Mouse (Mus musculus) hindbrain, embryonic 12.5 days (tissue): ENCODE data around the gene Gse1. TPM values are rescaled to one million over a fixed set of nuclear protein-coding genes. Genes with fewer than 3 reads are reported as not detected.
A peak's percentile ranks its signal among the peaks of the same experiment; 100 is the strongest.

Experiments used
- ATAC-seq: fragments of 200-750 bp; cut with Nextera tagmentation; 2 replicates; pipeline ENCODE4 v1.8.0; 2017; ENCODE audit warnings: moderate TSS enrichment; ENCODE audit not compliant: low FRiP score
- H3K27ac ChIP-seq: fragments of 300-500 bp; sonication (generic); 2 replicates; pipeline ENCODE4 v1.5.1; 2016; ENCODE audit warnings: mild to moderate bottlenecking
- H3K27me3 ChIP-seq: fragments of 300-500 bp; sonication (generic); 2 replicates; pipeline ENCODE4 v1.6.1; 2016; ENCODE audit warnings: mild to moderate bottlenecking
- H3K36me3 ChIP-seq: fragments of 300-500 bp; sonication (generic); 2 replicates; pipeline ENCODE4 v1.6.1; 2016; ENCODE audit warnings: mild to moderate bottlenecking
- H3K4me1 ChIP-seq: fragments of 300-500 bp; sonication (generic); 2 replicates; pipeline ENCODE4 v1.6.1; 2016
- H3K4me2 ChIP-seq: fragments of 300-500 bp; sonication (generic); replicated peaks from 2 replicates; pipeline ENCODE4 v1.6.1; 2016; ENCODE audit warnings: mild to moderate bottlenecking
- H3K4me3 ChIP-seq: fragments of 300-500 bp; sonication (generic); 2 replicates; pipeline ENCODE4 v1.5.1; 2016; ENCODE audit warnings: mild to moderate bottlenecking
- H3K9ac ChIP-seq: fragments of 300-500 bp; sonication (generic); 2 replicates; pipeline ENCODE4 v1.6.1; 2016; ENCODE audit warnings: mild to moderate bottlenecking, moderate library complexity
- H3K9me3 ChIP-seq: fragments of 300-500 bp; sonication (generic); replicated peaks from 2 replicates; pipeline ENCODE4 v1.6.1; 2016; ENCODE audit warnings: mild to moderate bottlenecking
- WGBS: fragments of 180-500 bp; shearing (Covaris S2); methylation state at CpG from one replicate; pipeline ENCODE4 v1.1.7; 2016; 5-methylcytosine and 5-hydroxymethylcytosine counted together
- polyA plus RNA-seq: library from polyadenylated mRNA; unstranded; fragments of >200 nt; fragmentation: Nextera tagmentation; extraction: Ambion mirVana; gene quantifications from 2 replicates; pipeline ENCODE4 v1.2.1, GENCODE M21; 2016

Gse1 gene
- polyA plus RNA-seq, 1 experiment from 2014 or later, result 24.0 TPM

GRCm38 (mm10) chr8:120309326-120309725, 81.1 kb downstream of the Gse1 start:
- Histone ChIP-seq H3K36me3 (no peaks in the 10 kb centered on the region), H3K27me3 (peaks cover 27% of the 10 kb centered on the region), H3K4me1 (peaks cover 48% of the 10 kb centered on the region), H3K9me3 (no peaks in the 10 kb centered on the region), H3K4me3 (no peak overlapping the region), H3K27ac (peak overlapping the region; percentile 83), H3K4me2 (no peak overlapping the region), H3K9ac (no peak overlapping the region)
- peak; percentile 53 for ATAC-seq
- 33% methylated on average over 17 of the region's 18 CpGs for WGBS

GRCm38 (mm10) chr8:120310063-120310462, 81.8 kb downstream of the Gse1 start:
- ATAC-seq, result no peak
- WGBS, result 54% methylated on average over 5 of the region's 5 CpGs
- no peaks in the 10 kb centered on the region for H3K36me3 ChIP-seq
- no peaks in the 10 kb centered on the region for H3K9me3 ChIP-seq
- no peak overlapping the region for H3K4me3 ChIP-seq
- peaks cover 43% of the 10 kb centered on the region for H3K4me1 ChIP-seq
- H3K4me2 ChIP-seq, result no peak overlapping the region
- H3K27me3 ChIP-seq, result peaks cover 25% of the 10 kb centered on the region
- H3K9ac ChIP-seq, result peak overlapping the region; percentile 2; the same call in 1 of the 2 replicates
- H3K27ac ChIP-seq, result no peak overlapping the region; the same call in 1 of the 2 replicates

- H3K4me1 ChIP-seq, result peaks cover 36% of the 10 kb centered on the region
- H3K4me2 ChIP-seq, result no peak overlapping the region
- H3K36me3 ChIP-seq, result no peaks in the 10 kb centered on the region
- 88% methylated on average over 4 of the region's 4 CpGs for WGBS
- H3K9me3 ChIP-seq, result no peaks in the 10 kb centered on the region
- no peak overlapping the region for H3K4me3 ChIP-seq
- H3K9ac ChIP-seq, result no peak overlapping the region
- no peak for ATAC-seq
- H3K27ac ChIP-seq, result no peak overlapping the region
- H3K27me3 ChIP-seq, result peaks cover 16% of the 10 kb centered on the region
Measured at GRCm38 (mm10) chr8:120312452-120312851, 84.2 kb downstream of the Gse1 start.

GRCm38 (mm10) chr8:120313674-120314073, 85.4 kb downstream of the Gse1 start:
- H3K36me3 ChIP-seq, result no peaks in the 10 kb centered on the region
- H3K9me3 ChIP-seq, result no peaks in the 10 kb centered on the region
- H3K4me3 ChIP-seq, result no peak overlapping the region
- H3K27me3 ChIP-seq, result peaks cover 10% of the 10 kb centered on the region
- no peak overlapping the region for H3K4me2 ChIP-seq
- ATAC-seq, result no peak
- H3K4me1 ChIP-seq, result peaks cover 36% of the 10 kb centered on the region
- H3K27ac ChIP-seq, result 0 out of 2 replicates have a peak overlapping the region, but pooled peaks have one; percentile 1
- WGBS, result 69% methylated on average over 3 of the region's 3 CpGs
- H3K9ac ChIP-seq, result no peak overlapping the region; the same call in 1 of the 2 replicates

- ATAC-seq, result no peak
- Histone ChIP-seq H3K4me2 (no peak overlapping the region), H3K36me3 (no peaks in the 10 kb centered on the region), H3K9ac (no peak overlapping the region), H3K27ac (no peak overlapping the region), H3K27me3 (peaks cover 10% of the 10 kb centered on the region), H3K4me3 (no peak overlapping the region), H3K9me3 (no peaks in the 10 kb centered on the region), H3K4me1 (peaks cover 23% of the 10 kb centered on the region)
- 82% methylated on average over 5 of the region's 5 CpGs for WGBS
Measured at GRCm38 (mm10) chr8:120314932-120315331, 86.7 kb downstream of the Gse1 start.

GRCm38 (mm10) chr8:120315644-120316043, 87.4 kb downstream of the Gse1 start:
- H3K27me3 ChIP-seq, result peaks cover 10% of the 10 kb centered on the region
- no peaks in the 10 kb centered on the region for H3K9me3 ChIP-seq
- no peak for ATAC-seq
- H3K9ac ChIP-seq, result no peak overlapping the region
- H3K4me1 ChIP-seq, result peaks cover 17% of the 10 kb centered on the region
- H3K36me3 ChIP-seq, result no peaks in the 10 kb centered on the region
- no peak overlapping the region for H3K4me2 ChIP-seq
- no peak overlapping the region for H3K4me3 ChIP-seq
- no peak overlapping the region for H3K27ac ChIP-seq
- WGBS, result 82% methylated on average over 4 of the region's 4 CpGs

- H3K4me2 ChIP-seq, result no peak overlapping the region
- no peak for ATAC-seq
- no peak overlapping the region for H3K4me3 ChIP-seq
- no peaks in the 10 kb centered on the region for H3K9me3 ChIP-seq
- H3K4me1 ChIP-seq, result peaks cover 17% of the 10 kb centered on the region
- no peak overlapping the region for H3K9ac ChIP-seq
- no peaks in the 10 kb centered on the region for H3K36me3 ChIP-seq
- peaks cover 4% of the 10 kb centered on the region for H3K27me3 ChIP-seq
- no peak overlapping the region for H3K27ac ChIP-seq
- WGBS, result 91% methylated on average over 7 of the region's 7 CpGs
Measured at GRCm38 (mm10) chr8:120316707-120317106, 88.5 kb downstream of the Gse1 start.

GRCm38 (mm10) chr8:120317118-120317824, 89.0 kb downstream of the Gse1 start:
- Histone ChIP-seq H3K4me3 (no peak overlapping the region), H3K4me1 (peaks cover 21% of the 10 kb centered on the region), H3K27me3 (peaks cover 3% of the 10 kb centered on the region; the same call in 1 of the 2 replicates), H3K9me3 (no peaks in the 10 kb centered on the region), H3K9ac (no peak overlapping the region; the same call in 1 of the 2 replicates), H3K27ac (no peak overlapping the region), H3K36me3 (no peaks in the 10 kb centered on the region), H3K4me2 (no peak overlapping the region)
- 91% methylated on average over 21 of the region's 21 CpGs for WGBS
- no peak for ATAC-seq

- no peak overlapping the region for H3K4me2 ChIP-seq
- H3K4me3 ChIP-seq, result no peak overlapping the region
- H3K9me3 ChIP-seq, result no peaks in the 10 kb centered on the region
- no peaks in the 10 kb centered on the region for H3K36me3 ChIP-seq
- H3K27me3 ChIP-seq, result peaks cover 3% of the 10 kb centered on the region; the same call in 1 of the 2 replicates
- H3K4me1 ChIP-seq, result peaks cover 33% of the 10 kb centered on the region
- ATAC-seq, result no peak
- no peak overlapping the region for H3K27ac ChIP-seq
- WGBS, result 65% methylated on average over 12 of the region's 12 CpGs
- no peak overlapping the region for H3K9ac ChIP-seq
Measured at GRCm38 (mm10) chr8:120318476-120318991, 90.3 kb downstream of the Gse1 start.

- H3K27ac ChIP-seq, result no peak overlapping the region
- no peak overlapping the region for H3K4me2 ChIP-seq
- no peak overlapping the region for H3K4me3 ChIP-seq
- H3K36me3 ChIP-seq, result no peaks in the 10 kb centered on the region
- H3K9me3 ChIP-seq, result no peaks in the 10 kb centered on the region
- H3K4me1 ChIP-seq, result peaks cover 40% of the 10 kb centered on the region
- WGBS, result 23% methylated on average over 7 of the region's 7 CpGs
- ATAC-seq, result peak; percentile 9; the same call in 1 of the 2 replicates
- H3K9ac ChIP-seq, result no peak overlapping the region
- peaks cover 4% of the 10 kb centered on the region; the same call in 1 of the 2 replicates for H3K27me3 ChIP-seq
Measured at GRCm38 (mm10) chr8:120319449-120319848, 91.2 kb downstream of the Gse1 start.

- Histone ChIP-seq H3K4me2 (no peak overlapping the region), H3K9me3 (no peaks in the 10 kb centered on the region), H3K27me3 (peaks cover 11% of the 10 kb centered on the region; the same call in 1 of the 2 replicates), H3K4me1 (peaks cover 46% of the 10 kb centered on the region), H3K36me3 (no peaks in the 10 kb centered on the region), H3K4me3 (no peak overlapping the region), H3K27ac (no peak overlapping the region), H3K9ac (no peak overlapping the region)
- ATAC-seq, result no peak
- WGBS, result 85% methylated on average over 5 of the region's 5 CpGs
Measured at GRCm38 (mm10) chr8:120320146-120320545, 91.9 kb downstream of the Gse1 start.

- H3K27me3 ChIP-seq, result peaks cover 11% of the 10 kb centered on the region; the same call in 1 of the 2 replicates
- peak overlapping the region; percentile 86; the same call in 1 of the 2 replicates for H3K27ac ChIP-seq
- peaks cover 52% of the 10 kb centered on the region for H3K4me1 ChIP-seq
- H3K4me3 ChIP-seq, result no peak overlapping the region
- H3K36me3 ChIP-seq, result no peaks in the 10 kb centered on the region
- H3K9ac ChIP-seq, result no peak overlapping the region
- 38% methylated on average over 6 of the region's 6 CpGs for WGBS
- no peak for ATAC-seq
- no peak overlapping the region for H3K4me2 ChIP-seq
- H3K9me3 ChIP-seq, result no peaks in the 10 kb centered on the region
Measured at GRCm38 (mm10) chr8:120321724-120322123, 93.5 kb downstream of the Gse1 start.
